Mouse (Mus musculus) urinary bladder, postnatal 14 days (tissue): Measurements from ENCODE around the gene Gan.

Experiments
- DNase-seq: peaks from one replicate; pipeline ENCODE4 v3.0.0; 2021; ENCODE audit warnings: low spot score

Gan gene

GRCm38 (mm10) chr8:117157769-117158091 is 205 bp upstream of the Gan start:
- peak; percentile 96 for DNase-seq

GRCm38 (mm10) chr8:117159031-117159430 is 1.1 kb downstream of the Gan start:
- DNase-seq: no peak

- no peak for DNase-seq
Observed at GRCm38 (mm10) chr8:117164912-117165311, 7.0 kb downstream of the Gan start.

DNA sequence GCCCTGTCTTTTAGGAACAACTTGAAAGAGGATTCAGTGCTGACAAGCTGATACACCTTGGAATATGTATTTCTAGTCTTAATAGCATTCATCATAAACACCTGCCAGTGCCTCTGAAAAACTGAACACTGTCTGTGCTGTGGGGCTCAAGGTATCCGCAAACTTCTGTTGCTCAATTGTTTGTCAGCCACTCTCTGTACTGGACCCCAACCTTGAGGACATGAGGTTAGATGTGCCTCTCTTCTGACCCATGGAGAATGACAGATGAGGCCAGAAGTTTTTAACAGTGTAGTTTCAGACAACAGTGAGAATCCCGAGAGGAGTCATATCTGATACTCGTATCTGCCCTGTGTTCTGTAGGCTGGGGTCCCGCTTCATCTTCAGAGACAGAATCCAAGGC is 7.6 kb downstream of the Gan start:
- no peak for DNase-seq

DNA sequence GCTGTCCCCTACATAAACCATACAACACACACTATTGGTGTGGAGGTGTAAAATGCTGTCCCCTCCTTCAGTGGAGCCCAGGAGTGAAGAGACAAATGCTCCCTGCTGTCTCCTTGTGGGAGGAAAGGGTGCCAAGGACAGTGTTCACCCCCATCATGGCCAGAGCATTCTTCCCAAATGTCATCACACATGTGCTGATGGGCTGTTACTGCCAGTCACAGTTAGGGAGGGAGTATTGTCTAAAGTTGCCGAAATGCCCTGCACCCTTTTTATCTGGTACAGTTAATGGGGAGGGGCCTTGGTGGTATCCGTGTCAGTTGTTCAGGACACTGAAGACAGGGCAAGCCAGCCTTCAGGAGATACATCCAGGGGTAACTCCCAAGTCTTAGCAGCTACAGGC is 8.6 kb downstream of the Gan start:
- no peak for DNase-seq

GRCm38 (mm10) chr8:117167243-117167883 is 9.4 kb downstream of the Gan start:
- DNase-seq: no peak

GRCm38 (mm10) chr8:117168378-117168777 is 10.4 kb downstream of the Gan start:
- DNase-seq: no peak

- DNase-seq: no peak
Observed at GRCm38 (mm10) chr8:117171826-117172225, 13.9 kb downstream of the Gan start.

- peak; percentile 64 for DNase-seq
Observed at GRCm38 (mm10) chr8:117172904-117173303, 15.0 kb downstream of the Gan start.

GRCm38 (mm10) chr8:117173690-117174089 is 15.8 kb downstream of the Gan start:
- DNase-seq: no peak

GRCm38 (mm10) chr8:117174536-117174935 is 16.6 kb downstream of the Gan start:
- no peak for DNase-seq

DNA sequence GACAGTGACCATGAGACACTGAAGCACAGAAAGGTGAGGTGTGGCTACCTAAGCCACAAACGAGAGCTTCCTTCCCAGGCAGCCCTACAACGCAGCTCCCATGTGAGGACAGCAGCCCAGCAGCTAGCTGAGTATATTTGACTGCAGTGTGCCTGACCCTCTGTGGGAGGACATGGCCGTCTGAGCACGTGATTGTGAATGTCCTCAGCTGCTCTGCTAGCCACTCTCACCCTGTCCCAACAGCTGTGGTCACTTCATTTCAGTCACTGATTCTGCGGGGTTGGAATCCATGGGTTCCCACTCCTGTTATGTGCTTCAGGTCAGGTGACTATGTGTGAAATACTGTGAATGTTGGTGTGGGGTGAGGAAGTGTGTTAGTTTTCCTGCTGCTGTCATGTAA is 18.4 kb downstream of the Gan start:
- DNase-seq: no peak

- no peak for DNase-seq
Observed at GRCm38 (mm10) chr8:117177236-117177635, 19.3 kb downstream of the Gan start.

DNA sequence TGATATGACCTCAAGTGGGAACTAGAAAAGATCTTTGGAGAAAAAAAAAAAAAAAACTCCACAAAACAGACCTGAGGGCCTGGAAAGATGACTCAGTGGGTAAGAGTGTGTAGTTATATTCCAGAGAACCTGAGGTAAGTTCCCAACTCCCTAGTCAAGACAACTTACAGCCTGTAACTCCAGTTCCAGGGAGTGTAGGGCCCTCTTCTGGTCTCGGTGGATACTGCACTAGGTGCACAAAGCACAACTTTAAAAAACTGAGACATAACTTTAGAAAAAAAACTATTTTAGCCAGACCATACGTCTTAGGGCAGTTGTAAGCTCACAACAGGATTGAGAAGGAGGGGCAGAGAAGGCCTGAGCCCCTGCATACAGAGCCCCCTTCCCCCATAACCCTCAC is 20.1 kb downstream of the Gan start:
- no peak for DNase-seq

DNA sequence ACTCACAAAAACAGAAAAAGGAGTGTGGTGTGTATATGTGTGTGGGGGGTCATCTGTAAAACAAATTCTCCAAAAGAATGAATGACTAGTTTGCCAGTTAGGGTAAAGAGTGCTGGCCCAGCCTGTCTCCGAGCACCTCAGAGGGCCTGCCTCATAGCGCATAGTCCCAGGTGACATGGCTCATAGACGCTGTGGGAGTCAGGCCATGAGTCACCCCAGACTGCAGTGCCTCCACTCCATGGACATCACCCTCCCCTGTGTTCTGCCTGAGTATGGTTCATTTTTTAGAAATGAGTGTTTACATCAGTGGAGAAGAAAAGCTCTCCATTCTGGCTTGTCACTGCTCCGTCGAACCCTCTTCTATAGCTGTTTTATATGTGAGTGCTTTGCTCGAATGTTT is 20.7 kb downstream of the Gan start:
- DNase-seq: peak; percentile 52

DNA sequence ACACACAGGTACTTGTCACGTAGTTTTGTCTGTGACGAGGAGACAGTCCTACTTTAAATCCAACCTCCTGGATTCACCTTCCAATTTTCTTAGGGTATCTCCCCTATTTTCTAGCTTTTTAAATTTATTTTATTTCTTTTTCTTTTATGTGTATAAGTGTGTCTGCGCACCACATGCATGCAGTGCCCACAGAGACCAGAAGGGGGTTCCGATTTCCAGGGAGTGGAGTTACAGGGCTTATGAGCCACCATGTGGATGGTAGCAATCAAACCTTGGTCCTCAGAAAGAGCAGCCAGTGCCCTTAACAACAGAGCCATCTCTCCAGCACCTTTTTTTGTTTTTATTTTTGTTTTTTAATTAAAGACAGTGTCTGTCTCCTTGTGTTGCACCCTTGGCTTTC is 24.8 kb downstream of the Gan start:
- DNase-seq: no peak

DNA sequence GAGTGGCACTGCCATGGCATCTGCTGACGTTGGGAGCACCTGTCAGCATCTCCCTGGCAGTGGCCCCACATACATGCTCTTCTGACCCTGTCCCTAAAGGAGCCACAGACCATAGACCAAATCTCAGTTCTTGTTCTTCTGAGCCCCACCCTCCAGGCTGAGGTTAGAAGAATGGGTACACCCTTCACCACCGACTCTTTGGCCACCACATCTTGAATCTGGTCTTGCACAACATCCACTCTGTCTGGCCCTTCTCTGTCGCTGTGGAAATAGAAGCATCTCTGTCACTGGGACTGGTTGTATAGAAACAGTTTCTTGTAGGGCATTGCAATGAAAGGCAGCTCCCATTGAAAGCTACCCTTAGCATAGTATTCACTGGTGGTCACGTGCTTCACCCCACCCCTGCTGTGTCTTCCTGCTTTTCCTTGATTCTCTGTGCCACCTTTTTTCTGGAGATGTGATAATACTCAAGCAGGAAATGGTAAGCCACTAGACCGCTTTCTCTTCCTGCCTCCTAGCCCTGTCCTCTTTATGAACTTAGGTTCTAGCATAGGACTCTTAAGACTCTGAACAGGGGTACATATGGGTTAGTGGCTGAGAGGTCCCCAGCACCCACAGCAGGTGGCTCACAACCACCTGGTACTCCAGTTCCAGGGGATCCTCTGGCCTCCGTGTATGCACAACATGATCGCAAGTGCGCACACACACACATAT is 25.9 kb downstream of the Gan start:
- DNase-seq: no peak

GRCm38 (mm10) chr8:117194355-117194754 is 36.4 kb downstream of the Gan start:
- peak; percentile 45 for DNase-seq

DNA sequence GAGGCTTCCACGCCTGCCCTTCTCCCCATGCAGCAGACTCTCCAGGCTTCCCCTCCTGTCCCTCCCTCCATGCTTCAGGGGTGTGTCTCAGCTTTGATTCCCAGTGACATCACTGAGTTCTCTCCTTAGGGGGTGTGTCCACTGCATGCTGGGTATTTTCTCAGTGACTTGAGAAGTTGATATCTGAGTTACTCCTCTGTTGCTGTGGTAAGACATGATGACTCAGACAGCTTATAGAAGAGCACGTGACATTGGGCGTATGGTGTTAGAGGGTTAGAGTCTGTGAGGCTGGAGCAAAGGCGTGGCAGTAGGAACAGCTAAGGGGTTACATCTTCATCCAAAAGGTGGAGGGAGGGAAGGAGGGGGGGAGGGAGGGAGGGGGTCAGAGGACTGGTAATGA is 38.7 kb downstream of the Gan start:
- no peak for DNase-seq

DNA sequence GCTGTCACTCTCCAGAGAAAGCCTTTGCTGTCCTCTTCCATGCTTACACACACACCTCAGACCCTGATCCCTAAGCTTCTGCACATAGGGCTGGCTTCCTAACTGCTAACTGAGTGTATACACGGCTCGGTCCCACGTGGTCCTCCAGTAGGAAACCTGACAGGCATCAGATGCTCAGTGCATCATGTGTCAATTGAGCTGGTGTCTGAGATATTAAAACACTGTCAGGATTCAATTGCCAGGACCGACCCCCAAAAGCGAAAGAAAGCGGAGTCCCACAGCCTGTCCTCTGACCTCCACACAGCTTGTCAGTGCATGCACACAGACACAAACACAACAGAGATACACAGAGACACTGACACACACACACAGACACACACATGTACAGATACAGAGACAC is 39.6 kb downstream of the Gan start:
- DNase-seq: no peak

- DNase-seq: peak; percentile 46
Observed at GRCm38 (mm10) chr8:117198141-117198935, 40.4 kb downstream of the Gan start.

GRCm38 (mm10) chr8:117199658-117200057 is 41.7 kb downstream of the Gan start:
- peak; percentile 22 for DNase-seq

DNA sequence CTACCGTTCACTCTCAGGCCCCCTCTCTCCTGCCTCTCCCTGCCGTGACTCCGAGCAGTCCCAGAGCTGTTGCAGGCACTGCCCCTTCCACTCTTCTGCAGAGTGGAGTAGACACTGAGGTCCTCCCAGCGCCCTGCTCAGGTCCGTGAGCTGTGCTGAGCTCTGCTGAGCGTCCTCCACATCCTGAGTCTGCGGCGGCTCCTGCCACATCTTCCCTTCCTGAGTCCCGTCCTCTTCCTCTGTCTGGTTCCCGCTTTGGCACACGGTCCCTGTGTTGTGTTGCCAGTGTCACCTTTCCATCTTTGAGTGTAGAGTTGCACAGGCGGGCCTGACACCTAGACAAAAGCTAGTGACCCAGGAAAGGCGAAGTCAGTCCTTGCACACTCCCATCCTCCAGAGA is 42.4 kb downstream of the Gan start:
- no peak for DNase-seq
